Comparison of ENCODE assay signal across 21 mouse cellular contexts in genomic region chr3:55195581-55196327, GRCm38 (mm10). TPM values are rescaled to one million over a fixed set of nuclear protein-coding genes. Genes with fewer than 3 reads are reported as not detected.
DNase-seq lines count a peak whose midpoint lies in the region; ATAC-seq and TF ChIP-seq lines count a peak whose summit lies in the region.
"Had no signal": no experiment of that assay in that cellular context is flagged by ENCODE, and none has a peak within 500 bp of the region (broad histone marks: within the 10 kb centered on the region; RNA-seq: fewer than 3 reads in every experiment).

No protein-coding gene starts in this region.

- no peak overlapping the region for H3K27ac ChIP-seq in lung, embryonic 14.5 days (ENCODE audit: low read depth)
- H3K27ac ChIP-seq: forebrain, embryonic 13.5 days; hindbrain, embryonic 10.5 days; layer of hippocampus, adult 2 months; limb, embryonic 13.5 days; liver, embryonic 15.5 days had no signal

- H3K27me3 ChIP-seq in lung, embryonic 14.5 days (ENCODE audit: insufficient read depth, low read length) = no peaks in the 10 kb centered on the region
- H3K27me3 ChIP-seq: forebrain, embryonic 13.5 days; limb, embryonic 13.5 days; liver, embryonic 15.5 days; megakaryocyte, embryonic 14.5 days had no signal

- intact Hi-C loops in heart, postnatal 25 days (cut with DNase I) = no loop called here

- no peaks in the 10 kb centered on the region for H3K36me3 ChIP-seq in lung, embryonic 14.5 days (ENCODE audit: insufficient read depth)
- H3K36me3 ChIP-seq: hindbrain, embryonic 10.5 days; limb, embryonic 13.5 days; liver, embryonic 15.5 days had no signal

- H3K9ac ChIP-seq in lung, embryonic 14.5 days = no peak overlapping the region
- H3K9ac ChIP-seq: forebrain, embryonic 13.5 days; limb, embryonic 13.5 days; liver, embryonic 15.5 days had no signal

- DNase-seq in heart, adult 18-20 months = peak; percentile 31 to 60
- no peak for DNase-seq in heart, postnatal 25 days (ENCODE audit: low spot score)
- peak; percentile 80 for DNase-seq in lung, embryonic 14.5 days
- no peak for DNase-seq in lung, adult 18-20 months
- DNase-seq in adipocyte (ENCODE audit: low spot score) = peak; percentile 16
- DNase-seq in lung, postnatal 14 days = peak; percentile 5
- DNase-seq in retina, postnatal 1 day = no peak
- DNase-seq in yolk sac, embryonic 10.5 days (ENCODE audit: low spot score) = no peak
- DNase-seq: kidney, adult 9 months had no signal

- no peak overlapping the region for H3K4me2 ChIP-seq in lung, embryonic 14.5 days
- H3K4me2 ChIP-seq: forebrain, embryonic 13.5 days; limb, embryonic 13.5 days; liver, embryonic 15.5 days had no signal

- ATAC-seq in lung, embryonic 14.5 days (ENCODE audit: insufficient read depth) = peak; percentile 56; the same call in 1 of the 2 replicates
- ATAC-seq: forebrain, embryonic 13.5 days had no signal

- H3K4me3 ChIP-seq in lung, embryonic 14.5 days (ENCODE audit: low read depth, low read length) = no peak overlapping the region
- H3K4me3 ChIP-seq: forebrain, embryonic 13.5 days; hindbrain, embryonic 10.5 days; layer of hippocampus, adult 2 months; limb, embryonic 13.5 days; liver, embryonic 15.5 days had no signal

- no peaks in the 10 kb centered on the region for H3K9me3 ChIP-seq in lung, embryonic 14.5 days (ENCODE audit: low read depth, low read length)
- H3K9me3 ChIP-seq: forebrain, embryonic 13.5 days; liver, embryonic 15.5 days had no signal

- no peak for TF ChIP-seq CTCF in lung, embryonic 14.5 days (IDR thresholded peaks at IDR 0.05; ENCODE audit: low read depth)

- 47% methylated on average over 5 of the region's 5 CpGs for WGBS in lung, embryonic 14.5 days

- H3K4me1 ChIP-seq in lung, embryonic 14.5 days (ENCODE audit: insufficient read depth) = no peaks in the 10 kb centered on the region
- H3K4me1 ChIP-seq: forebrain, embryonic 13.5 days; hindbrain, embryonic 10.5 days; limb, embryonic 13.5 days; liver, embryonic 15.5 days; megakaryocyte, embryonic 14.5 days had no signal

RNA-seq across cellular contexts. Expression of gene Sohlh2, which starts 13.9 kb away (rescaled TPM):
- not detected for total RNA-seq in heart, adult 18-20 months (2021)
- not detected for total RNA-seq in heart, postnatal 25 days (2021)
- not detected in 2 replicates for polyA plus RNA-seq in lung, embryonic 14.5 days (2014; fragmentation: Nextera tagmentation; extraction: Ambion mirVana)
- total RNA-seq: granulocyte monocyte progenitor cell, adult 5-6 weeks; layer of hippocampus, adult 2 months; left cerebral cortex, adult 8-10 months; midbrain, postnatal 0 days had no signal
- polyA plus RNA-seq: forebrain, embryonic 13.5 days; hindbrain, embryonic 10.5 days; limb, embryonic 13.5 days; liver, embryonic 15.5 days; midbrain, postnatal 0 days; spleen, adult 2 months; stomach, embryonic 16.5 days; thymus, postnatal 0 days had no signal

RNA-seq across cellular contexts. Expression of gene Dclk1, which starts 46.4 kb away (rescaled TPM):
- 1 to 10 TPM; 4.3 to 5.8 TPM for total RNA-seq in heart, adult 18-20 months (2021)
- 1 to 10 TPM; 6.8 to 8.6 TPM for total RNA-seq in heart, postnatal 25 days (2021)
- 9.1 and 11.3 TPM in 2 replicates for polyA plus RNA-seq in lung, embryonic 14.5 days (2014; fragmentation: Nextera tagmentation; extraction: Ambion mirVana)
- total RNA-seq: granulocyte monocyte progenitor cell, adult 5-6 weeks had no signal

RNA-seq across cellular contexts. Expression of gene Ccdc169, which starts 58.6 kb away (rescaled TPM):
- under 1 TPM in 1 of 2 experiments, not detected in 1; 0.13 TPM for total RNA-seq in heart, adult 18-20 months (2021)
- total RNA-seq in heart, postnatal 25 days (2021) = under 1 TPM in 1 of 2 experiments, not detected in 1; 0.13 TPM
- 0.07 TPM in 1 of 2 replicates, not detected in the other for polyA plus RNA-seq in lung, embryonic 14.5 days (2014; fragmentation: Nextera tagmentation; extraction: Ambion mirVana)
- polyA plus RNA-seq: liver, embryonic 15.5 days; spleen, adult 2 months; stomach, embryonic 16.5 days; thymus, postnatal 0 days had no signal

Comparison
In these comparisons a context has a peak if more than half of its experiments do, and no peak if none do; other contexts are left out.
1. DNase-seq: peak in heart, adult 18-20 months (2 of 2), lung, embryonic 14.5 days (single experiment), adipocyte (single experiment) and lung, postnatal 14 days (single experiment); none in heart, postnatal 25 days (single experiment), lung, adult 18-20 months (0 of 2), retina, postnatal 1 day (single experiment) and yolk sac, embryonic 10.5 days (single experiment).